Mouse (Mus musculus): Measurements from ENCODE around the gene Cuedc2.

- TF ChIP-seq CTCF (IDR thresholded peaks at IDR 0.05; ENCODE audit: low read depth) (no peak), EP300 (IDR thresholded peaks at IDR 0.05; ENCODE audit: low read depth) (no peak)
Measured at GRCm38 (mm10) chr19:46348761-46349458, 10.4 kb upstream of the Cuedc2 start.
